Mouse (Mus musculus) heart, embryonic 13.5 days (tissue): ENCODE data around the gene Izumo1. TPM values are rescaled to one million over a fixed set of nuclear protein-coding genes. Genes with fewer than 3 reads are reported as not detected.

Experiments
- ATAC-seq: fragments of 200-750 bp; cut with Nextera tagmentation; 2 replicates; pipeline ENCODE4 v1.8.0; 2017; ENCODE audit warnings: moderate TSS enrichment; ENCODE audit not compliant: insufficient number of reproducible peaks, low FRiP score, low TSS enrichment; ENCODE audit errors: extremely low read depth
- H3K27ac ChIP-seq: fragments of 300-500 bp; sonication (generic); replicated peaks from 2 replicates; pipeline ENCODE4 v1.5.1; 2015; ENCODE audit warnings: moderate library complexity, mild to moderate bottlenecking, inconsistent platforms
- H3K27me3 ChIP-seq: fragments of 300-500 bp; sonication (generic); replicated peaks from 2 replicates; pipeline ENCODE4 v1.6.1; 2015; ENCODE audit warnings: mild to moderate bottlenecking, inconsistent platforms
- H3K36me3 ChIP-seq: fragments of 300-500 bp; sonication (generic); 2 replicates; pipeline ENCODE4 v1.6.1; 2015; ENCODE audit warnings: mild to moderate bottlenecking, inconsistent platforms
- H3K4me1 ChIP-seq: fragments of 300-500 bp; sonication (generic); 2 replicates; pipeline ENCODE4 v1.6.1; 2015; ENCODE audit warnings: inconsistent platforms
- H3K4me2 ChIP-seq: fragments of 300-500 bp; sonication (generic); 2 replicates; pipeline ENCODE4 v1.6.1; 2015; ENCODE audit warnings: inconsistent platforms, mild to moderate bottlenecking, moderate library complexity
- H3K4me3 ChIP-seq: fragments of 300-500 bp; sonication (generic); 2 replicates; pipeline ENCODE4 v1.5.1; 2015; ENCODE audit warnings: moderate library complexity, mild to moderate bottlenecking, inconsistent platforms
- H3K9ac ChIP-seq: fragments of 300-500 bp; sonication (generic); 2 replicates; pipeline ENCODE4 v1.6.1; 2015; ENCODE audit warnings: inconsistent platforms, mild to moderate bottlenecking, moderate library complexity
- H3K9me3 ChIP-seq: fragments of 300-500 bp; sonication (generic); 2 replicates; pipeline ENCODE4 v1.6.1; 2016; ENCODE audit warnings: inconsistent platforms
- WGBS: fragments of 180-500 bp; shearing (Covaris S2); methylation state at CpG from one replicate; pipeline ENCODE4 v1.1.7; 2015; ENCODE audit warnings: mixed read lengths; 5-methylcytosine and 5-hydroxymethylcytosine counted together
- polyA plus RNA-seq: library from polyadenylated mRNA; unstranded; fragments of >200 nt; fragmentation: Nextera tagmentation; extraction: Ambion mirVana; gene quantifications from 2 replicates; pipeline ENCODE4 v1.2.1, GENCODE M21; 2015

The Izumo1 gene
- polyA plus RNA-seq, 1 experiment from 2014 or later: 0.11 TPM

DNA sequence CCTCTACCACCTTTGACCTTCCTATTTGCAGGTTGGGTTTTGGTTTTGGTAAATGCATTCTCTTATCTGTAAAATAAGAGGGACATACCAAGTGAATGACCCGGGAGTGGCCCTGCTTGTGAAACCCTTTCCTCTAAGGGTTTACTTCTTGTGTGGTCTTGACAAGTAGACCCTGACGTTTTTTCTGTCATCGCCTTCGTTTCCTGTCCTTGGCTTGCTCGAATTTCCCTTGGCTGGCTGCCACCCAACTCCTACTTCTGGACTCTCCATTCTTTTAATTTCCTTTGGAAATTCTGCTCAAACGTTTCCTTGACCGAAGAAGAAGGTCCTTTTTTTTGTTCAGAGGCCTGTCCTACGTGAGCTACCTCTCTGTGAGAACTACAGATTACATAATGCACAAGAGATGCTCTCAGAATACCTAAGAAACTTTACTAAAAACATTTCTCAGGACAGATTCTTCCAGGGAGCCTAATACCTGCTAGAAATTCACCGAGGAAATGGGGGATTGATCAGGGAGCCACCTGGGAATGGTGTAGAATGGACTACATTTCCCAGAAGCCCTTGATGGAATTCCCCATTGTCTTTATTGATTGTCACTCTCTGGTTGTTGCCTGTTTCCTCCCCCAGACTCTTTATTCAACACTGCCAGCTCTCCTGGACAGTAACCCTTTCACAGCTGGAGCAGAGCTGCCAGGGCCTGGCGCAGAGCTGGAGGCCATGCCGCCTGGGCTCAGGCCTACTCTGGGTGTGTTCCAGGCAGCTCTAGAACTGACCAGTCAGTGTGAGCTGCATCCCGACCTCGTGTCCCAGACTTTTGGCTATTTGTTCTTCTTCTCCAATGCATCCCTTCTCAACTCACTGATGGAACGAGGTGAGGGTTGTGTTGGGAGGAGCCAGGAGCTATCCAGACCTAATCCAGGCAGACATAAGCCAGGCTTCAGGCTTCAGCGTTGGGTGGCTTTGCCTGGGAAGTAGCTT lies 14.4 kb downstream of the Izumo1 start:
- no peak overlapping the region for H3K4me3 ChIP-seq
- H3K4me2 ChIP-seq: peak overlapping the region; percentile 24; the same call in 1 of the 2 replicates
- H3K27ac ChIP-seq: peak overlapping the region; percentile 80
- H3K9ac ChIP-seq: no peak overlapping the region
- peaks cover 64% of the 10 kb centered on the region for H3K4me1 ChIP-seq
- no peaks in the 10 kb centered on the region for H3K9me3 ChIP-seq
- peaks cover 13% of the 10 kb centered on the region for H3K27me3 ChIP-seq
- H3K36me3 ChIP-seq: peaks cover 18% of the 10 kb centered on the region
- no peak for ATAC-seq
- WGBS: 62% methylated on average over 15 of the region's 15 CpGs

GRCm38 (mm10) chr7:45637710-45638109 lies 16.1 kb downstream of the Izumo1 start:
- no peak for ATAC-seq
- H3K27me3 ChIP-seq: no peaks in the 10 kb centered on the region; the same call in 1 of the 2 replicates
- no peak overlapping the region for H3K27ac ChIP-seq
- peaks cover 18% of the 10 kb centered on the region for H3K36me3 ChIP-seq
- peaks cover 73% of the 10 kb centered on the region for H3K4me1 ChIP-seq
- no peaks in the 10 kb centered on the region for H3K9me3 ChIP-seq
- H3K9ac ChIP-seq: no peak overlapping the region
- H3K4me3 ChIP-seq: no peak overlapping the region
- 87% methylated on average over 6 of the region's 6 CpGs for WGBS
- no peak overlapping the region for H3K4me2 ChIP-seq

DNA sequence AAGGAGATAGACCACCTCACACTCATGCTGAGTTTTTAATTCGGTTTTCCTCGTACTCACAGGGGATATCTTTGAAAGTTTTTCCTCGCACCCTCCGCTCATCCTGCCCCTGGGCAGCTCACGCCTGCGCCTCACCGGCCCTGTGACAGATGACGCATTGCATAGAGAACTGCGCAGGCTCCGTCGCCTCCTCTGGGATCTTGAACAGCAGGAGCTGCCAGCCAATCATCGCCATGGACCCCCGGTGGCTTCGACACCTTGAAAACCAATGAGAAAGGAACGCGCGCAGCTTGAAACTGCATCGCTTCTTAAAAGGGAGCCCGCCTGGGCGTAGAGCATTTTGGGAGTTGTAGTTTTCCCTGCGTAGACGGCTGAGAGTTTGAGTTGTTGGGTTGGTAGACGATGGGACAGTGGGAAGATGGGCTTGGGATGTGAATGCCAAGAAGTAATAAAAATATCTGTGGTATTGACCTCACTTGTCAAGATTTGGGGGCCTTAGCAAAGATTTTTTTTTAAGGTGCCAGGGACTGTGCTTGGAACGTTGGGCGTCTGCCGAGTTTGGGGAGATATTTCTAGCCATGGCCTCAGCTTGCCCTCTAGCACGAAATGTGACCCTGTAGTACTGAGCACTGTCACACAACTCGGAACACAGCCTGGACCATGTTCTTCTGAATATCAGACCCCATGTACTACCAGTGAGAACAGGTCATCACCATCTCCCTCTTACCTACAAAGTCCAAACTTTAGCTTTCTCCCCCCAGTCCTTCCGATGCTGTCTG lies 17.2 kb downstream of the Izumo1 start:
- WGBS: 28% methylated on average over 29 of the region's 29 CpGs
- Histone ChIP-seq H3K27me3 (no peaks in the 10 kb centered on the region), H3K4me3 (peak overlapping the region; percentile 39), H3K9me3 (no peaks in the 10 kb centered on the region), H3K4me2 (peak overlapping the region; percentile 66), H3K9ac (peak overlapping the region; percentile 57; the same call in 1 of the 2 replicates), H3K4me1 (peaks cover 67% of the 10 kb centered on the region), H3K36me3 (peaks cover 16% of the 10 kb centered on the region), H3K27ac (no peak overlapping the region)
- ATAC-seq: peak; percentile 53; the same call in 1 of the 2 replicates

DNA sequence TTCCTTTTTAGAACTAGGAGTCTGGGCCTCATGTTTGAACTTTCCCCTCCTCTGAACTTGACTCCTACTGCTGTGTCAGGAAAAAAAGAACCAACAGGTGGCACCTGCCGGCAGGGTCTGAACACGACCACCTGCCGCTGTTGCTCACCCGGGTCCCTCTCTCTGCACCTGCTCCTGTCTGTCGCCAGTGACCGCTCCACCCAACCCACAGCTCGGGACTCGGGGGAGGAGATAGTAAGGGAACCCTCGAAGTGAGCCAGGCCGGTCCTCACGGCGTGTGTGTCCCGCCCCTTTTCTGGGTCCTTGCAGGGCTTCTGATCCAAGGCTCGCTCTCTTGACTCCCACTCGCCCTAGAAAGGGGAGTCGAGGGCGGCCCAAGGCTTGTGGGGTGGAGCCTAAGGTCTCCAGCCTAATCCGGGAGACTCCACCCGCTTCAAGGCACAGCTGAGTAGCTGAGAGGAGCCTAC lies 18.0 kb downstream of the Izumo1 start, which contains the start of gene Mamstr:
Gene Mamstr, plus strand, starts transcription at position 417 of the 467 bp plus-strand sequence.
- ATAC-seq: no peak
- peaks cover 15% of the 10 kb centered on the region for H3K36me3 ChIP-seq
- H3K4me2 ChIP-seq: peak within 1 kb of the TSS; percentile 66
- no peaks in the 10 kb centered on the region for H3K9me3 ChIP-seq
- peak within 1 kb of the TSS; percentile 47; the same call in 1 of the 2 replicates for H3K9ac ChIP-seq
- 29% methylated on average over 19 of the region's 19 CpGs for WGBS
- peaks cover 74% of the 10 kb centered on the region for H3K4me1 ChIP-seq
- no peaks in the 10 kb centered on the region; the same call in 1 of the 2 replicates for H3K27me3 ChIP-seq
- no peak within 1 kb of the TSS for H3K4me3 ChIP-seq
- peak within 1 kb of the TSS; percentile 22; the same call in 1 of the 2 replicates for H3K27ac ChIP-seq

- Histone ChIP-seq H3K9ac (0 out of 2 replicates have a peak overlapping the region, but pooled peaks have one; percentile 17), H3K27ac (peak overlapping the region; percentile 22; the same call in 1 of the 2 replicates), H3K9me3 (no peaks in the 10 kb centered on the region), H3K36me3 (peaks cover 15% of the 10 kb centered on the region), H3K4me2 (no peak overlapping the region), H3K4me3 (no peak overlapping the region), H3K4me1 (peaks cover 73% of the 10 kb centered on the region), H3K27me3 (no peaks in the 10 kb centered on the region; the same call in 1 of the 2 replicates)
- ATAC-seq: no peak
- 72% methylated on average over 19 of the region's 19 CpGs for WGBS
Measured at GRCm38 (mm10) chr7:45640191-45640957, 18.8 kb downstream of the Izumo1 start.

DNA sequence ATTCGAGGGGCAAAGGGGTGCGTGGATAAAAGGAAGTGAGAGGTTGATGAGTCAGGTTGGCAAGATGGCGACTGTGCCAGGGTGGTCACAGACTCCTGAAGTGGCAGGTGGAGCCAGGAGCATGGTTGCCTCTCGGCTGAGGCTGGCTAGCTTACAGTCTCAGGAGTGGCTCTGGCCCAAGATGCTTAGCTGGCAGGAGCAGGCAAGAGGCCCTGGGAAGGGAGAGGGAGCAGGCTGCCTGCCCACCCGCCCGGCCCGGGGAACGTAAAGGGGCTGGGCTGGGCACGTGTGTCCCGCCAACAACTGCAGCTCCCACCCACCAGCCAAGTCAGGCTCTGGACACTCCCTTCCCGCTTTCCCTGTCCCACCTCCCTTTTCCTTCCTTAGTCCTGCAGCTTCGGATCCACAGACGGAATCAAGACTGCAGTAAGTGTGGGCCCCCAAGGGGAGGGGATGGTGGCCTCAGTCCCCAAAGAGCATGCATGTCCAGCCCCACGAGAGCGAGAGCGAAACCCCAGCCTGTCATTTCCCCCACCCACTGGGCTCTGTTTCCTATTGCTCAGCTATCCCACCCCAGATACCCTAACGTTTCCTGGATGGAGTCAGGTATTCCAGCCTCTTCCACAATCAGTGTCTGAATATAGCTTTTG lies 19.9 kb downstream of the Izumo1 start:
- Histone ChIP-seq H3K27me3 (no peaks in the 10 kb centered on the region; the same call in 1 of the 2 replicates), H3K4me1 (peaks cover 67% of the 10 kb centered on the region), H3K9ac (peak overlapping the region; percentile 55), H3K4me2 (peak overlapping the region; percentile 75), H3K27ac (peak overlapping the region; percentile 24), H3K36me3 (peaks cover 10% of the 10 kb centered on the region), H3K4me3 (peak overlapping the region; percentile 12; the same call in 1 of the 2 replicates), H3K9me3 (no peaks in the 10 kb centered on the region)
- no peak for ATAC-seq
- WGBS: 47% methylated on average over 16 of the region's 17 CpGs

DNA sequence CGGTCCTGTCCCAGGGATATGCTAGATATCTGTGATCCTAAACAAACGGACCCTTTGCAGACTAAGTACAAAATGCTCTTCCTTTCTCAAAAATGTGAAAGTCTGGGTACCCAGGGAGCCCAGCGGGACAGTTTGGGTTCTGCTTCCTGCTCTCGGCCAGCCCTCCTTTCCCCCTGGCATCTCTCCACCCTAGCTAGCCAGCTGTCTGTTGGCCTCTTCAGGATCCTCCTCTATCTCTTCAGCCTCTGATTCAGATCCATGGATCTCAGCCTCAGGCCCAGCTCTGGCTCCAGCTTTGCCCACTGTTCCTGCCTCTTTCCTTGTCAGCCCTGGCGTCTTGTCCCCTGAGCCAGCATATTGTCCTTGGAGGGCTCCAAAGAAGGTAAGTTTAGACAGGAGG lies 20.5 kb downstream of the Izumo1 start:
- Histone ChIP-seq H3K9me3 (no peaks in the 10 kb centered on the region), H3K4me2 (peak overlapping the region; percentile 75), H3K4me1 (peaks cover 63% of the 10 kb centered on the region), H3K27me3 (no peaks in the 10 kb centered on the region; the same call in 1 of the 2 replicates), H3K4me3 (0 out of 2 replicates have a peak overlapping the region, but pooled peaks have one; percentile 12), H3K9ac (peak overlapping the region; percentile 55), H3K27ac (peak overlapping the region; percentile 24), H3K36me3 (peaks cover 5% of the 10 kb centered on the region)
- no peak for ATAC-seq
- WGBS: 60% methylated on average over 5 of the region's 5 CpGs

DNA sequence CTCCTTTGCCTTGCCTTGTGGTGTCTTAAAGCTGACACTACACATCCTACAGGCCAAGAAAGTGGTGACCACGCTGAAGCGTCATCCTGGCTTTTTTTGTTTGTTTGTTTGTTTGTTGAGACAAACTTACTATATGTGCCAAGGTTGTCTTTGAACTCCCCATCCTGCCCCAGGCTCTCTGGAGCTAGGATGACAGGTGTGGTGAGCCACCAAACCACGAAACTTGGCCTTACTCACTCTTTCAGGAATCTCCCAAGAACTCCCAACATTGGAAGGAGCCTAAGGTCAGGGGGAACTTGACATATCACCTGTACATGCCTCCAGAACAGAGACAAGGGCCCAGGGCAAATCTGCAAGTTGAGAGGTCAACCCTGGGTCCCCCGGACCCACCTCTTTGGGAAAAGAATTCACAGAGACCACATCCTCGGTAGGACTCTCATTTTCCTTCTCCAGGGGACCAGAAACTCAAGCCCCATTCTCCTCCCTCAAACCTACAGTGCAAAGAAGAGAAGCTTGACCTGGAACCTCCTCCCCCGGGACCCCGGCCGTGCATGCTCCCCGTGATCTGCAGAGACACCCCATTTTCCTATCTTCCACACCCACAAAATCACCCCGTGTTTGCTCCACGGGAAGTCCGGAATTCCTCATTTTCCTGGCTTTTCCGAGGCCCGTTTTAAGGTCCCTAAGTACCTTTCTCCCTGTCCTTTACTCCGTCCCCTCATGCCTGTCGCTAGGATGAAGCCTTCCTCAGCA lies 21.1 kb downstream of the Izumo1 start:
- Histone ChIP-seq H3K9me3 (no peaks in the 10 kb centered on the region), H3K4me2 (peak overlapping the region; percentile 75), H3K4me1 (peaks cover 62% of the 10 kb centered on the region), H3K4me3 (peak overlapping the region; percentile 54), H3K36me3 (no peaks in the 10 kb centered on the region; the same call in 1 of the 2 replicates), H3K9ac (peak overlapping the region; percentile 88), H3K27me3 (no peaks in the 10 kb centered on the region; the same call in 1 of the 2 replicates), H3K27ac (peak overlapping the region; percentile 82)
- WGBS: 40% methylated on average over 16 of the region's 16 CpGs
- ATAC-seq: no peak

- peak; percentile 81 for ATAC-seq
- H3K27me3 ChIP-seq: no peaks in the 10 kb centered on the region; the same call in 1 of the 2 replicates
- H3K4me1 ChIP-seq: peaks cover 54% of the 10 kb centered on the region
- peak overlapping the region; percentile 88 for H3K9ac ChIP-seq
- peak overlapping the region; percentile 82 for H3K27ac ChIP-seq
- H3K4me2 ChIP-seq: peak overlapping the region; percentile 75
- no peaks in the 10 kb centered on the region for H3K9me3 ChIP-seq
- WGBS: 7% methylated on average over 28 of the region's 28 CpGs
- H3K4me3 ChIP-seq: peak overlapping the region; percentile 54
- H3K36me3 ChIP-seq: no peaks in the 10 kb centered on the region
Measured at GRCm38 (mm10) chr7:45643441-45644178, 22.0 kb downstream of the Izumo1 start.
